Comparison of ENCODE assay signal across 7 mouse cellular contexts in the genomic region with DNA sequence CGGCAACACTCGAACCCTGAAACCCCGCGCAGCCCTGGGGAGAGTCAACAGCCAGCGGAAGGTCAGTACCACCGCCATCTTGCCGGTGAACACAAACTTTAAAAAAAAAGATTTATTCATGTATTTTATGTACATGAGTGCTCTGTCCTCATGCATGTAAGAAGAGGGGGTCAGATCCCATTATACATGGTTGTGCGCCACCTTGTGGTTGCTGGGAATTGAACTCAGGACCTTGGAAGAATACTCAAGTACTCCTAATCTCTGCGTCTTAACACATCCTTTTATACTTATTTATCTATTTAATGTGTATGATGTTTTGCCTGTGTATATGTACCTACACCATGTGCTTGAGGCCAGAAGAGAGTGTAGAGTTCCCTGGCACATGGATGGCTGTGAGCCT. TPM values are rescaled to one million over a fixed set of nuclear protein-coding genes. Genes with fewer than 3 reads are reported as not detected.
A peak's percentile ranks its signal among the peaks of the same experiment; 100 is the strongest.
DNase-seq lines count a peak whose midpoint lies in the region; ATAC-seq lines count a peak whose summit lies in the region.

No protein-coding gene starts in this region.

- H3K4me3 ChIP-seq in kidney, embryonic 16.5 days (ENCODE audit: low read length): no peak overlapping the region
- no peak overlapping the region for H3K4me3 ChIP-seq in forebrain, embryonic 15.5 days

- no peaks in the 10 kb centered on the region for H3K4me1 ChIP-seq in kidney, embryonic 16.5 days (ENCODE audit: insufficient read depth, low read length)
- no peaks in the 10 kb centered on the region for H3K4me1 ChIP-seq in forebrain, embryonic 15.5 days

- H3K27ac ChIP-seq in kidney, embryonic 16.5 days (ENCODE audit: low read length): no peak overlapping the region
- no peak overlapping the region for H3K27ac ChIP-seq in forebrain, embryonic 15.5 days (replicated peaks)

- WGBS in kidney, embryonic 16.5 days: 69% methylated on average over 9 of the region's 9 CpGs
- WGBS in forebrain, embryonic 15.5 days: 72% methylated on average over 9 of the region's 9 CpGs

- DNase-seq in kidney, adult 8-10 months: no peak
- DNase-seq in CD4-positive, CD25-positive, alpha-beta regulatory T cell, adult 2 months (ENCODE audit: low read depth, low spot score): peak; percentile 76
- DNase-seq in MEL-GATA-1-ER (ENCODE audit: extremely low read depth, low read depth): peak; percentile 59
- no peak for DNase-seq in urinary bladder, adult 2 months (ENCODE audit: low spot score)

- no peaks in the 10 kb centered on the region for H3K36me3 ChIP-seq in kidney, embryonic 16.5 days (ENCODE audit: insufficient read depth, low read length)
- no peaks in the 10 kb centered on the region for H3K36me3 ChIP-seq in forebrain, embryonic 15.5 days

- no peaks in the 10 kb centered on the region for H3K27me3 ChIP-seq in kidney, embryonic 16.5 days (ENCODE audit: insufficient read depth, low read length)
- no peaks in the 10 kb centered on the region for H3K27me3 ChIP-seq in forebrain, embryonic 15.5 days

- H3K9ac ChIP-seq in kidney, embryonic 16.5 days (replicated peaks; ENCODE audit: low read length): no peak overlapping the region
- no peak overlapping the region for H3K9ac ChIP-seq in forebrain, embryonic 15.5 days (replicated peaks)

- H3K9me3 ChIP-seq in kidney, embryonic 16.5 days (ENCODE audit: low read length): no peaks in the 10 kb centered on the region
- no peaks in the 10 kb centered on the region for H3K9me3 ChIP-seq in forebrain, embryonic 15.5 days

- peak; percentile 18; the same call in 1 of the 2 replicates for ATAC-seq in kidney, embryonic 16.5 days (ENCODE audit: low FRiP score, low TSS enrichment)
- peak; percentile 38; the same call in 1 of the 2 replicates for ATAC-seq in forebrain, embryonic 15.5 days (replicated peaks)
- ATAC-seq in megakaryocyte-erythroid progenitor cell, adult 5-6 weeks (replicated peaks; ENCODE audit: low FRiP score, low TSS enrichment, poor library complexity, severe bottlenecking): 0 out of 2 replicates have a peak, but pooled peaks have one; percentile 38

- no peak overlapping the region for H3K4me2 ChIP-seq in kidney, embryonic 16.5 days (replicated peaks; ENCODE audit: low read depth, low read length)
- H3K4me2 ChIP-seq in forebrain, embryonic 15.5 days (replicated peaks): no peak overlapping the region

RNA-seq across cellular contexts. Expression of a gene that starts 47.1 kb away (rescaled TPM):
- 0.73 and 1.2 TPM in 2 replicates for polyA plus RNA-seq in kidney, embryonic 16.5 days (2015; fragmentation: Nextera tagmentation; extraction: Ambion mirVana)
- not detected in 2 replicates for polyA plus RNA-seq in forebrain, embryonic 15.5 days (2015; fragmentation: Nextera tagmentation; extraction: Ambion mirVana)
- total RNA-seq in megakaryocyte-erythroid progenitor cell, adult 5-6 weeks (2014; fragmentation: Nextera tagmentation): not detected in 2 replicates
- total RNA-seq in megakaryocyte-erythroid progenitor cell, adult 5-6 weeks (2017): not detected in 2 replicates
- 0.01 and 0.03 TPM in 2 replicates for polyA plus RNA-seq in urinary bladder, adult 2 months (2012; rRNA removed)

RNA-seq across cellular contexts. Expression of a gene that starts 51.7 kb away (rescaled TPM):
- polyA plus RNA-seq in kidney, embryonic 16.5 days (2015; fragmentation: Nextera tagmentation; extraction: Ambion mirVana): 4.6 and 5.9 TPM in 2 replicates
- polyA plus RNA-seq in forebrain, embryonic 15.5 days (2015; fragmentation: Nextera tagmentation; extraction: Ambion mirVana): 1.6 and 2.2 TPM in 2 replicates
- 0.33 and 1.0 TPM in 2 replicates for total RNA-seq in megakaryocyte-erythroid progenitor cell, adult 5-6 weeks (2014; fragmentation: Nextera tagmentation)
- total RNA-seq in megakaryocyte-erythroid progenitor cell, adult 5-6 weeks (2017): 0.23 and 0.94 TPM in 2 replicates
- polyA plus RNA-seq in urinary bladder, adult 2 months (2012; rRNA removed): 14.1 and 16.4 TPM in 2 replicates

Comparison
In these comparisons a context has a peak if more than half of its experiments do, and no peak if none do; other contexts are left out.
1. DNase-seq: peak in CD4-positive, CD25-positive, alpha-beta regulatory T cell, adult 2 months (single experiment) and MEL-GATA-1-ER (single experiment); none in kidney, adult 8-10 months (0 of 2) and urinary bladder, adult 2 months (single experiment).
2. Peak in every context shown above with its lines, with median percentiles within 50 percentile points of each other: ATAC-seq.